Mouse (Mus musculus) midbrain, embryonic 11.5 days (tissue): ENCODE measurements around the gene Mdk. TPM values are rescaled to one million over a fixed set of nuclear protein-coding genes. Genes with fewer than 3 reads are reported as not detected.
A peak's percentile ranks its signal among the peaks of the same experiment; 100 is the strongest.

Experiments
- ATAC-seq: fragments of 200-750 bp; cut with Nextera tagmentation; 2 replicates; pipeline ENCODE4 v1.8.0; 2017; ENCODE audit warnings: moderate TSS enrichment, moderate library complexity; ENCODE audit not compliant: low FRiP score
- DNase-seq: peaks from one replicate; pipeline ENCODE4 v3.0.0; 2015; ENCODE audit warnings: low spot score; ENCODE audit errors: missing footprints
- H3K27ac ChIP-seq: fragments of 300-500 bp; sonication (generic); 2 replicates; pipeline ENCODE4 v1.5.1; 2014; ENCODE audit warnings: low read depth, low read length
- H3K27me3 ChIP-seq: fragments of 300-500 bp; sonication (generic); 2 replicates; pipeline ENCODE4 v1.6.1; 2014; ENCODE audit warnings: mild to moderate bottlenecking, low read length, moderate library complexity, mixed read lengths; ENCODE audit not compliant: control insufficient read depth, insufficient read depth
- H3K36me3 ChIP-seq: fragments of 300-500 bp; sonication (generic); 2 replicates; pipeline ENCODE4 v1.6.1; 2014; ENCODE audit warnings: mild to moderate bottlenecking, low read length, moderate library complexity, mixed read lengths; ENCODE audit not compliant: control insufficient read depth, insufficient read depth
- H3K4me1 ChIP-seq: fragments of 300-500 bp; sonication (generic); 2 replicates; pipeline ENCODE4 v1.6.1; 2014; ENCODE audit warnings: low read length; ENCODE audit not compliant: control insufficient read depth, insufficient read depth
- H3K4me2 ChIP-seq: fragments of 300-500 bp; sonication (generic); 2 replicates; pipeline ENCODE4 v1.6.1; 2014; ENCODE audit warnings: mild to moderate bottlenecking, moderate library complexity
- H3K4me3 ChIP-seq: fragments of 300-500 bp; sonication (generic); 2 replicates; pipeline ENCODE4 v1.5.1; 2014; ENCODE audit warnings: low read depth, low read length
- H3K9ac ChIP-seq: fragments of 300-500 bp; sonication (generic); 2 replicates; pipeline ENCODE4 v1.6.1; 2014; ENCODE audit warnings: low read length
- H3K9me3 ChIP-seq: fragments of 300-500 bp; sonication (generic); 2 replicates; pipeline ENCODE4 v1.6.1; 2016; ENCODE audit warnings: low read length; ENCODE audit not compliant: control insufficient read depth
- WGBS: fragments of 180-500 bp; shearing (Covaris S2); extraction: QIAGEN DNeasy Blood & Tissue Kit; methylation state at CpG from one replicate; pipeline ENCODE4 v1.1.7; 2014; 5-methylcytosine and 5-hydroxymethylcytosine counted together
- polyA plus RNA-seq: library from polyadenylated mRNA; unstranded; fragments of >200 nt; fragmentation: Nextera tagmentation; extraction: Ambion mirVana; gene quantifications from 2 replicates; pipeline ENCODE4 v1.2.1, GENCODE M21; 2014

The Mdk gene
- polyA plus RNA-seq = 926 and 968 TPM in 2 replicates

- H3K9me3 ChIP-seq = no peaks in the 10 kb centered on the region
- H3K4me1 ChIP-seq = peaks cover 34% of the 10 kb centered on the region
- H3K4me2 ChIP-seq = peak within 1 kb of the TSS; percentile 94
- H3K9ac ChIP-seq = peak within 1 kb of the TSS; percentile 99
- H3K36me3 ChIP-seq = peaks cover 3% of the 10 kb centered on the region; the same call in 1 of the 2 replicates
- no peaks in the 10 kb centered on the region for H3K27me3 ChIP-seq
- H3K27ac ChIP-seq = peak within 1 kb of the TSS; percentile 98
- under 1% methylated on average over 16 of the region's 16 CpGs for WGBS
- H3K4me3 ChIP-seq = peak within 1 kb of the TSS; percentile 84
- ATAC-seq (peak; percentile 17), DNase-seq (peak; percentile 96)
Observed at GRCm38 (mm10) chr2:91932160-91932711, at the start of gene Mdk. Mdk (minus strand) TSS chr2:91932297.

GRCm38 (mm10) chr2:91980830-91981229 is 48.7 kb upstream of the Mdk start:
- Histone ChIP-seq H3K27me3 (peaks cover 15% of the 10 kb centered on the region), H3K27ac (no peak overlapping the region)
- ATAC-seq = no peak

GRCm38 (mm10) chr2:91980245-91980644 is 48.1 kb upstream of the Mdk start:
- DNase-seq (peak; percentile 86), ATAC-seq (no peak)
- Histone ChIP-seq H3K27me3 (peaks cover 20% of the 10 kb centered on the region), H3K9me3 (no peaks in the 10 kb centered on the region), H3K36me3 (no peaks in the 10 kb centered on the region), H3K4me1 (peaks cover 26% of the 10 kb centered on the region), H3K27ac (no peak overlapping the region), H3K4me2 (no peak overlapping the region), H3K4me3 (no peak overlapping the region), H3K9ac (no peak overlapping the region)
- WGBS = 19% methylated on average over 4 of the region's 4 CpGs

More at GRCm38 (mm10) chr2:91980830-91981229, 48.7 kb upstream of the Mdk start:
- DNase-seq = peak; percentile 70
- Histone ChIP-seq H3K36me3 (no peaks in the 10 kb centered on the region), H3K9me3 (no peaks in the 10 kb centered on the region), H3K9ac (no peak overlapping the region), H3K4me1 (peaks cover 21% of the 10 kb centered on the region), H3K4me3 (no peak overlapping the region), H3K4me2 (no peak overlapping the region)
- WGBS = 38% methylated on average over 5 of the region's 5 CpGs

- DNase-seq (peak; percentile 83), ATAC-seq (no peak)
- Histone ChIP-seq H3K4me3 (no peak overlapping the region), H3K36me3 (no peaks in the 10 kb centered on the region), H3K27ac (no peak overlapping the region), H3K4me1 (peaks cover 17% of the 10 kb centered on the region), H3K27me3 (peaks cover 32% of the 10 kb centered on the region), H3K4me2 (no peak overlapping the region), H3K9ac (no peak overlapping the region), H3K9me3 (no peaks in the 10 kb centered on the region)
- WGBS = 38% methylated on average over 2 of the region's 2 CpGs
Observed at GRCm38 (mm10) chr2:91978547-91978946, 46.5 kb upstream of the Mdk start.

- H3K4me1 ChIP-seq = peaks cover 17% of the 10 kb centered on the region
- H3K9ac ChIP-seq = no peak overlapping the region
- H3K4me2 ChIP-seq = no peak overlapping the region
- no peak for ATAC-seq
- H3K27me3 ChIP-seq = peaks cover 32% of the 10 kb centered on the region
- no peak overlapping the region for H3K4me3 ChIP-seq
- no peak for DNase-seq
- H3K9me3 ChIP-seq = no peaks in the 10 kb centered on the region
- no peak overlapping the region for H3K27ac ChIP-seq
- WGBS = 87% methylated on average over 4 of the region's 4 CpGs
- no peaks in the 10 kb centered on the region for H3K36me3 ChIP-seq
Observed at GRCm38 (mm10) chr2:91977960-91978359, 45.9 kb upstream of the Mdk start.

GRCm38 (mm10) chr2:91975581-91976541 is 43.8 kb upstream of the Mdk start, which contains the start of gene Dgkz:
Dgkz (minus strand) TSS chr2:91975864.
- Histone ChIP-seq H3K36me3 (no peaks in the 10 kb centered on the region), H3K9ac (peak within 1 kb of the TSS; percentile 49), H3K27me3 (peaks cover 35% of the 10 kb centered on the region), H3K9me3 (no peaks in the 10 kb centered on the region), H3K4me3 (peak within 1 kb of the TSS; percentile 36), H3K4me2 (peak within 1 kb of the TSS; percentile 48), H3K27ac (no peak within 1 kb of the TSS), H3K4me1 (peaks cover 28% of the 10 kb centered on the region)
- ATAC-seq (peak; percentile 57), DNase-seq (peak; percentile 95)
- WGBS = under 1% methylated on average over 78 of the region's 79 CpGs

GRCm38 (mm10) chr2:91973416-91974135 is 41.5 kb upstream of the Mdk start:
- Histone ChIP-seq H3K9ac (no peak overlapping the region), H3K4me3 (no peak overlapping the region), H3K4me2 (no peak overlapping the region), H3K9me3 (no peaks in the 10 kb centered on the region), H3K4me1 (peaks cover 21% of the 10 kb centered on the region), H3K27ac (no peak overlapping the region), H3K36me3 (no peaks in the 10 kb centered on the region), H3K27me3 (peaks cover 35% of the 10 kb centered on the region)
- 21% methylated on average over 7 of the region's 7 CpGs for WGBS
- DNase-seq (peak; percentile 85), ATAC-seq (no peak)

GRCm38 (mm10) chr2:91972121-91972566 is 40.0 kb upstream of the Mdk start:
- DNase-seq = no peak
- H3K27ac ChIP-seq = no peak overlapping the region
- no peaks in the 10 kb centered on the region for H3K36me3 ChIP-seq
- H3K9ac ChIP-seq = no peak overlapping the region
- no peak overlapping the region for H3K4me2 ChIP-seq
- H3K9me3 ChIP-seq = no peaks in the 10 kb centered on the region
- ATAC-seq = no peak
- WGBS = 48% methylated on average over 13 of the region's 13 CpGs
- H3K4me1 ChIP-seq = peaks cover 21% of the 10 kb centered on the region
- H3K4me3 ChIP-seq = no peak overlapping the region
- H3K27me3 ChIP-seq = peaks cover 37% of the 10 kb centered on the region
